Mouse (Mus musculus) CH12.LX (cell line): Measurements from ENCODE around the gene Man1a. TPM values are rescaled to one million over a fixed set of nuclear protein-coding genes. Genes with fewer than 3 reads are reported as not detected.
A peak's percentile ranks its signal among the peaks of the same experiment; 100 is the strongest.

Experiments
- DNase-seq: peaks from one replicate; pipeline ENCODE4 v3.0.0-alpha.2; 2013; ENCODE audit errors: extremely low read depth
- H3K27ac ChIP-seq: 2 replicates; pipeline ENCODE4 v1.5.1; 2012; ENCODE audit warnings: low read depth, mild to moderate bottlenecking, control low read depth, moderate library complexity; ENCODE audit not compliant: insufficient read depth
- H3K27me3 ChIP-seq: replicated peaks from 2 replicates; pipeline ENCODE3; 2012; ENCODE audit warnings: inconsistent platforms
- H3K36me3 ChIP-seq, 2 experiments: replicated peaks in 1 of 2; 2 replicates each; pipeline versions ENCODE3 to v1.6.1; 2012; ENCODE audit warnings: inconsistent platforms in 1 of 2, low read length in 1 of 2, mild to moderate bottlenecking in 1 of 2, mixed read lengths in 1 of 2, moderate library complexity in 1 of 2; ENCODE audit not compliant: control insufficient read depth in 1 of 2, insufficient read depth in 1 of 2
- H3K4me1 ChIP-seq, 2 experiments: 2 replicates each; pipeline ENCODE4 v1.6.1; 2012; ENCODE audit warnings: inconsistent platforms in 1 of 2, moderate library complexity in 1 of 2; ENCODE audit not compliant: insufficient read depth in 2 of 2, control insufficient read depth in 1 of 2
- H3K4me2 ChIP-seq: 2 replicates; pipeline ENCODE4 v1.6.1; 2012; ENCODE audit warnings: low read depth, mild to moderate bottlenecking, control low read depth; ENCODE audit not compliant: poor library complexity, insufficient read depth, severe bottlenecking
- H3K4me3 ChIP-seq, 3 experiments: fragments of 150-350 bp in 1 of 3; sonication (generic) in 1 of 3; replicated peaks in 1 of 3; 2 replicates each; pipeline versions ENCODE3 to v1.5.1; 2011 to 2012; ENCODE audit warnings: low read depth in 2 of 3, low read length in 2 of 3, mild to moderate bottlenecking in 2 of 3, moderate library complexity in 2 of 3, control low read depth in 1 of 3, improper control_type of control experiment in 1 of 3, inconsistent platforms in 1 of 3, mixed read lengths in 1 of 3; ENCODE audit not compliant: poor library complexity in 1 of 3
- H3K79me2 ChIP-seq: replicated peaks from 2 replicates; pipeline ENCODE4 v1.6.1; 2012; ENCODE audit warnings: mild to moderate bottlenecking, moderate library complexity; ENCODE audit not compliant: control insufficient read depth, poor library complexity, insufficient read depth, severe bottlenecking; ENCODE audit errors: extremely low read depth
- H3K9ac ChIP-seq: 2 replicates; pipeline ENCODE4 v1.6.1; 2012; ENCODE audit warnings: low read depth, mild to moderate bottlenecking, control low read depth, moderate library complexity; ENCODE audit not compliant: insufficient read depth
- H3K9me3 ChIP-seq: replicated peaks from 2 replicates; pipeline ENCODE3; 2012; ENCODE audit warnings: low read length, inconsistent platforms, mixed read lengths
- BHLHE40 ChIP-seq: IDR thresholded peaks from 2 replicates; pipeline ENCODE4 v1.6.1; 2011; ENCODE audit warnings: mild to moderate bottlenecking, low read depth, low read length, improper control_type of control experiment
- CHD1 ChIP-seq: IDR thresholded peaks from 2 replicates; pipeline ENCODE4 v1.6.1; 2012; ENCODE audit warnings: low read depth, low read length, improper control_type of control experiment, inconsistent platforms
- CHD2 ChIP-seq: IDR thresholded peaks from 2 replicates; pipeline ENCODE4 v1.6.1; 2011; ENCODE audit warnings: low read length, improper control_type of control experiment
- EP300 ChIP-seq: IDR thresholded peaks from 2 replicates; pipeline ENCODE4 v1.6.1; 2011; ENCODE audit warnings: low read length, improper control_type of control experiment
- ETS1 ChIP-seq: conservative IDR thresholded peaks from 2 replicates; pipeline ENCODE4 v1.6.1; 2012; ENCODE audit warnings: low read depth, mild to moderate bottlenecking, inconsistent platforms, low read length, improper control_type of control experiment, moderate library complexity
- HCFC1 ChIP-seq: IDR thresholded peaks from 2 replicates; pipeline ENCODE4 v1.6.1; 2012; ENCODE audit warnings: low read depth, mild to moderate bottlenecking, inconsistent platforms, low read length, improper control_type of control experiment
- IRF4 ChIP-seq: IDR thresholded peaks from 2 replicates; pipeline ENCODE4 v1.6.1; 2014; ENCODE audit warnings: low read depth, mild to moderate bottlenecking, inconsistent platforms, low read length, improper control_type of control experiment
- JUN ChIP-seq: IDR thresholded peaks from 2 replicates; pipeline ENCODE4 v1.6.1; 2011; ENCODE audit warnings: low read depth, mild to moderate bottlenecking, low read length, improper control_type of control experiment, moderate library complexity; ENCODE audit not compliant: insufficient read depth
- JUND ChIP-seq: conservative IDR thresholded peaks from 2 replicates; pipeline ENCODE4 v1.6.1; 2011; ENCODE audit warnings: low read depth, low read length, improper control_type of control experiment
- MAFK ChIP-seq: IDR thresholded peaks from 2 replicates; pipeline ENCODE4 v1.6.1; 2011; ENCODE audit warnings: low read length, improper control_type of control experiment; ENCODE audit not compliant: insufficient replicate concordance
- MAX ChIP-seq: IDR thresholded peaks from 2 replicates; pipeline ENCODE4 v1.6.1; 2011; ENCODE audit warnings: low read length, improper control_type of control experiment
- MAZ ChIP-seq: IDR thresholded peaks from 2 replicates; pipeline ENCODE4 v1.6.1; 2012; ENCODE audit warnings: low read depth, mild to moderate bottlenecking, inconsistent platforms, low read length, improper control_type of control experiment, moderate library complexity
- MEF2A ChIP-seq: IDR thresholded peaks from 2 replicates; pipeline ENCODE4 v1.6.1; 2014; ENCODE audit warnings: low read depth, mild to moderate bottlenecking, inconsistent platforms, low read length, improper control_type of control experiment, borderline replicate concordance
- MYC ChIP-seq: IDR thresholded peaks from 2 replicates; pipeline ENCODE4 v1.6.1; 2011; ENCODE audit warnings: low read depth, mild to moderate bottlenecking, improper control_type of control experiment, low read length
- NELFE ChIP-seq: IDR thresholded peaks from 2 replicates; pipeline ENCODE4 v1.6.1; 2011; ENCODE audit warnings: low read depth, low read length, improper control_type of control experiment
- NRF1 ChIP-seq: IDR thresholded peaks from 2 replicates; pipeline ENCODE4 v1.6.1; 2014; ENCODE audit warnings: low read depth, mild to moderate bottlenecking, inconsistent platforms, low read length, improper control_type of control experiment, moderate library complexity
- POLR2A ChIP-seq: IDR thresholded peaks from 2 replicates; pipeline ENCODE4 v1.6.1; 2011; ENCODE audit warnings: low read depth, mild to moderate bottlenecking, improper control_type of control experiment, low read length
- POLR2AphosphoS2 ChIP-seq: IDR thresholded peaks from 2 replicates; pipeline ENCODE4 v1.6.1; 2011; ENCODE audit warnings: low read depth, low read length, improper control_type of control experiment
- RCOR1 ChIP-seq: conservative IDR thresholded peaks from 2 replicates; pipeline ENCODE4 v1.6.1; 2012; ENCODE audit warnings: low read depth, mild to moderate bottlenecking, inconsistent platforms, low read length, improper control_type of control experiment
- SIN3A ChIP-seq: IDR thresholded peaks from 2 replicates; pipeline ENCODE4 v1.6.1; 2012; ENCODE audit warnings: low read length, improper control_type of control experiment, inconsistent platforms
- SMC3 ChIP-seq: IDR thresholded peaks from 2 replicates; pipeline ENCODE4 v1.6.1; 2011; ENCODE audit warnings: low read depth, low read length, improper control_type of control experiment
- TBP ChIP-seq: conservative IDR thresholded peaks from 2 replicates; pipeline ENCODE4 v1.6.1; 2011; ENCODE audit warnings: low read depth, low read length, improper control_type of control experiment
- TCF12 ChIP-seq: IDR thresholded peaks from 2 replicates; pipeline ENCODE4 v1.6.1; 2014; ENCODE audit warnings: low read depth, mild to moderate bottlenecking, inconsistent platforms, low read length, improper control_type of control experiment
- UBTF ChIP-seq: IDR thresholded peaks from 2 replicates; pipeline ENCODE4 v1.6.1; 2012; ENCODE audit warnings: low read depth, mild to moderate bottlenecking, inconsistent platforms, low read length, improper control_type of control experiment, moderate library complexity
- USF2 ChIP-seq: conservative IDR thresholded peaks from 2 replicates; pipeline ENCODE4 v1.6.1; 2011; ENCODE audit warnings: low read depth, low read length, improper control_type of control experiment
- ZC3H11A ChIP-seq: IDR thresholded peaks from 2 replicates; pipeline ENCODE4 v1.6.1; 2012; ENCODE audit warnings: low read depth, mild to moderate bottlenecking, inconsistent platforms, low read length, improper control_type of control experiment
- ZKSCAN1 ChIP-seq: IDR thresholded peaks from 2 replicates; pipeline ENCODE4 v1.6.1; 2012; ENCODE audit warnings: low read depth, inconsistent platforms, low read length, improper control_type of control experiment, borderline replicate concordance
- ZMIZ1 ChIP-seq: IDR thresholded peaks from 2 replicates; pipeline ENCODE4 v1.6.1; 2012; ENCODE audit warnings: low read depth, mild to moderate bottlenecking, inconsistent platforms, low read length, improper control_type of control experiment
- ZNF384 ChIP-seq: IDR thresholded peaks from 2 replicates; pipeline ENCODE4 v1.6.1; 2012; ENCODE audit warnings: low read depth, low read length, improper control_type of control experiment, inconsistent platforms
- dilution Hi-C: fragments of 300-500 bp; cut with MboI; formaldehyde crosslinking; loops from 2 replicates; pipeline ENCODE4 v1.14.3; 2020; ENCODE audit warnings: low sequenced_read_pairs; ENCODE audit not compliant: extremely low pct_unique_long_range_greater_than_20kb, extremely low pct_ligation_motif_present
- in situ Hi-C: fragments of 300-500 bp; cut with MboI; formaldehyde crosslinking; loops from 3 replicates; pipeline ENCODE4 v1.14.3; 2019; ENCODE audit warnings: low sequenced_read_pairs, low pct_ligation_motif_present, low pct_unique_long_range_greater_than_20kb, mixed read lengths
- polyA plus RNA-seq: library from polyadenylated mRNA; unstranded; fragments of >175 nt; gene quantifications from 2 replicates; pipeline ENCODE4 v1.2.1, GENCODE M21; 2012; ENCODE audit warnings: low read depth; ENCODE audit not compliant: insufficient read length
- total RNA-seq, 2 experiments: library from RNA; depleted of rRNA; stranded (reverse); fragments of 300-350 nt in 1 of 2; fragments of >200 nt in 1 of 2; gene quantifications; 2 replicates each; pipeline ENCODE4 v1.2.3; 2012 to 2014

Gene Man1a
- total and polyA plus RNA-seq, 3 experiments = 104 to 211 (median 191) TPM

GRCm38 (mm10) chr10:54042212-54042840 is 34.1 kb downstream of the Man1a start:
- dilution Hi-C loops = no loop called here
- H3K27me3 ChIP-seq = no peaks in the 10 kb centered on the region
- peak overlapping the region; percentile 11 for H3K27ac ChIP-seq
- peaks cover 31 to 51% of the 10 kb centered on the region in 2 experiments for H3K36me3 ChIP-seq
- H3K79me2 ChIP-seq = peaks cover 70% of the 10 kb centered on the region
- H3K4me3 ChIP-seq = no peak overlapping the region
- no peaks in the 10 kb centered on the region for H3K9me3 ChIP-seq
- in situ Hi-C loops = no loop called here
- H3K9ac ChIP-seq = no peak overlapping the region
- H3K4me1 ChIP-seq = peaks cover 25 to 70% of the 10 kb centered on the region in 2 experiments
- TF ChIP-seq MYC (no peak), ETS1 (no peak), USF2 (no peak)
- DNase-seq = no peak
- H3K4me2 ChIP-seq = no peak overlapping the region; the same call in 1 of the 2 replicates

DNA sequence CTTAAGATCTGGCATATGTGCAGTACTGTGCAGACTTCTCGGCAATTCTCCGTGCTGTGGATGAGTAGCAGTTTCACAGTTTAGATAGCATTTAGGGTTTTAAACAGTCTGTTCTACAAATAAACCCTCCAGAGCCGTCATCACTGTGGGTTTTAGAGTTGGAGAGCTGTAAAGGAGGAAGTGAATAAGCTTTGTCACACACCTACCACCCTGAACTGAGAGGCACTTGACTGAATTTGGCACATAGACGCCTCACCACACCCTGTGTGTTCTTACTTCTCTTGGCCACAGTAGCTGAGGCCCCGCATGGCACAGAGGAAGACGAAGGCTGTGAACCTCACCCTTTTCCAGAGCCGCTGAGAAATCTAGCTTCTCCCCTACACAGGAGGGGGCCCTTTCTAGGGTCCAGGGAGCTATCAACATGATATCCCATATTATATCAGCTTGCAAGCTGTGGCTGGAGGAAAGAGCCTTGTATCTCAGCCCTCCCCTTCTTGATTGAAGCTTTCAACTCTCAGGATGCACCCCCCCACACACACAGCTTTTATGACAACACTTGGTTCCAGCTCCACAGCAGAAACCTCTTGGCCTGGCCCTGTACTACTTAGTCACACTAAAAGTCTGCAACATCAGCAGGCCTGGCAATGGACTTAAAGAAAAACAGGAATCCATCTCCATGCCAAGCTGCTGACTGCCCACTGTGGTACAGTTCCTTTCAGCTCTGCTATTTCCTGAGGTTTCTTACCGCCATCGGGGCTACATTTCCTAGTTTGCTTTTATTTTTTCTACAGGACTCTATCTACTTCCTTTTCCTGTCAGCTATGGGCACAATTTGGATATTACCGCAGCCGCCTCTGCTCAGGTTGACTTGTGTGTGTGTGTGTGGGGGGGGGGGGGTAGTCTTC is 35.9 kb downstream of the Man1a start:
- Histone ChIP-seq H3K4me3 (peak overlapping the region; percentile 14 to 16 (median 15)), H3K9ac (peak overlapping the region; percentile 77), H3K4me1 (peaks cover 28 to 70% of the 10 kb centered on the region in 2 experiments), H3K79me2 (peaks cover 72% of the 10 kb centered on the region), H3K9me3 (no peaks in the 10 kb centered on the region), H3K27me3 (no peaks in the 10 kb centered on the region), H3K27ac (peak overlapping the region; percentile 96), H3K4me2 (peak overlapping the region; percentile 93), H3K36me3 (peaks cover 34 to 49% of the 10 kb centered on the region in 2 experiments)
- peak; percentile 82 for DNase-seq
- in situ Hi-C loops (no loop called here), dilution Hi-C loops (no loop called here)
- peak; percentile 33 for TF ChIP-seq JUND
- no peak for TF ChIP-seq TBP
- peak; percentile 36; the same call in 1 of the 2 replicates for TF ChIP-seq MEF2A
- no peak for TF ChIP-seq SMC3
- no peak for TF ChIP-seq JUN
- peak; percentile 69 for TF ChIP-seq EP300
- TF ChIP-seq USF2 = no peak
- TF ChIP-seq NELFE = no peak
- TF ChIP-seq IRF4 = 0 out of 2 replicates have a peak, but pooled peaks have one; percentile 43
- TF ChIP-seq MAFK = no peak
- no peak; the same call in 1 of the 2 replicates for TF ChIP-seq CHD1
- TF ChIP-seq ZNF384 = peak; percentile 88
- TF ChIP-seq RCOR1 = no peak
- peak; percentile 53; the same call in 1 of the 2 replicates for TF ChIP-seq MAX
- no peak; the same call in 1 of the 2 replicates for TF ChIP-seq POLR2A
- peak; percentile 63; the same call in 1 of the 2 replicates for TF ChIP-seq MAZ
- no peak for TF ChIP-seq SIN3A
- TF ChIP-seq CHD2 = peak; percentile 34; the same call in 1 of the 2 replicates
- peak; percentile 17; the same call in 1 of the 2 replicates for TF ChIP-seq MYC
- TF ChIP-seq HCFC1 = peak; percentile 36; the same call in 1 of the 2 replicates
- TF ChIP-seq ZKSCAN1 = no peak
- TF ChIP-seq UBTF = no peak
- no peak for TF ChIP-seq ZMIZ1
- TF ChIP-seq TCF12 = 0 out of 2 replicates have a peak, but pooled peaks have one; percentile 45
- TF ChIP-seq POLR2AphosphoS2 = no peak
- TF ChIP-seq ZC3H11A = no peak
- TF ChIP-seq NRF1 = no peak
- peak; percentile 54 for TF ChIP-seq BHLHE40
